Mouse (Mus musculus) stomach, embryonic 14.5 days (tissue): ENCODE results near the gene Ager. TPM values are rescaled to one million over a fixed set of nuclear protein-coding genes. Genes with fewer than 3 reads are reported as not detected.
A peak's percentile ranks its signal among the peaks of the same experiment; 100 is the strongest.

Experiments
- ATAC-seq: fragments of 200-750 bp; cut with Nextera tagmentation; 2 replicates; pipeline ENCODE4 v1.8.0; 2017; ENCODE audit warnings: low read depth, moderate TSS enrichment; ENCODE audit not compliant: insufficient number of reproducible peaks, insufficient read depth, low FRiP score
- H3K27ac ChIP-seq: fragments of 300-500 bp; sonication (generic); 2 replicates; pipeline ENCODE4 v1.5.1; 2014; ENCODE audit warnings: mild to moderate bottlenecking, low read length, moderate library complexity, mixed read lengths
- H3K27me3 ChIP-seq: fragments of 300-500 bp; sonication (generic); 2 replicates; pipeline ENCODE4 v1.6.1; 2014; ENCODE audit warnings: low read length, control low read depth, mixed read lengths; ENCODE audit not compliant: control insufficient read depth, insufficient read depth
- H3K36me3 ChIP-seq: fragments of 300-500 bp; sonication (generic); 2 replicates; pipeline ENCODE4 v1.6.1; 2014; ENCODE audit warnings: mild to moderate bottlenecking, control low read depth, low read length, moderate library complexity, mixed read lengths; ENCODE audit not compliant: control insufficient read depth, insufficient read depth
- H3K4me1 ChIP-seq: fragments of 300-500 bp; sonication (generic); 2 replicates; pipeline ENCODE4 v1.6.1; 2014; ENCODE audit warnings: low read length, control low read depth, mixed read lengths; ENCODE audit not compliant: control insufficient read depth, insufficient read depth
- H3K4me2 ChIP-seq: fragments of 300-500 bp; sonication (generic); replicated peaks from 2 replicates; pipeline ENCODE4 v1.6.1; 2014; ENCODE audit warnings: low read depth, low read length, control low read depth
- H3K4me3 ChIP-seq: fragments of 300-500 bp; sonication (generic); 2 replicates; pipeline ENCODE4 v1.5.1; 2014; ENCODE audit warnings: low read depth, low read length, control low read depth
- H3K9ac ChIP-seq: fragments of 300-500 bp; sonication (generic); replicated peaks from 2 replicates; pipeline ENCODE4 v1.6.1; 2014; ENCODE audit warnings: low read depth, mild to moderate bottlenecking, control low read depth, low read length, moderate library complexity, mixed read lengths
- H3K9me3 ChIP-seq: fragments of 300-500 bp; sonication (generic); 2 replicates; pipeline ENCODE4 v1.6.1; 2016; ENCODE audit warnings: low read depth, low read length, control low read depth; ENCODE audit not compliant: control insufficient read depth
- WGBS: fragments of 180-500 bp; shearing (Covaris S2); extraction: QIAGEN DNeasy Blood & Tissue Kit; methylation state at CpG from one replicate; pipeline ENCODE4 v1.1.7; 2014; 5-methylcytosine and 5-hydroxymethylcytosine counted together
- polyA plus RNA-seq: library from polyadenylated mRNA; unstranded; fragments of >200 nt; fragmentation: Nextera tagmentation; extraction: Ambion mirVana; gene quantifications from 2 replicates; pipeline ENCODE4 v1.2.1, GENCODE M21; 2014

The Ager gene
- polyA plus RNA-seq, 1 experiment from 2014 or later, result 3.8 TPM

DNA sequence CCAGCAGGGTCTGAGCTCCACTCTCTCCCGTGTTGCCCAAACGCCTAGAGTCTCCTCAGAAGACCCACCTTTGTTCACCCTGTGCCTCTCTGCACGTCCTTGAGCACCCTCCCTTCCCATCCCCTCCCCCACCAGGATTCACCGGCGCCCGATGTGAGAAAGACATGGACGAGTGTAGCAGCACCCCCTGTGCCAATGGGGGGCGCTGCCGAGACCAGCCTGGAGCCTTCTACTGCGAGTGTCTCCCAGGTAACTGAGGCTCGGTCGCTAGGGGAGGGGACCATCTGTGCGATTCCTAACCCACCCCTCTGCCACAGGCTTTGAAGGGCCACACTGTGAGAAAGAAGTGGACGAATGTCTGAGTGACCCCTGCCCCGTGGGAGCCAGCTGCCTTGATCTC, 25.3 kb upstream of the Ager start:
- ATAC-seq, result no peak
- Histone ChIP-seq H3K27ac (no peak overlapping the region), H3K9ac (no peak overlapping the region), H3K4me1 (peaks cover 4% of the 10 kb centered on the region; the same call in 1 of the 2 replicates), H3K4me2 (no peak overlapping the region), H3K4me3 (no peak overlapping the region), H3K9me3 (no peaks in the 10 kb centered on the region), H3K27me3 (no peaks in the 10 kb centered on the region), H3K36me3 (no peaks in the 10 kb centered on the region)
- 12% methylated on average over 15 of the region's 15 CpGs for WGBS

GRCm38 (mm10) chr17:34576577-34576976, 21.1 kb upstream of the Ager start:
- H3K36me3 ChIP-seq, result no peaks in the 10 kb centered on the region
- H3K27me3 ChIP-seq, result no peaks in the 10 kb centered on the region
- no peak overlapping the region for H3K4me2 ChIP-seq
- no peak overlapping the region for H3K27ac ChIP-seq
- H3K9ac ChIP-seq, result no peak overlapping the region
- no peak for ATAC-seq
- peaks cover 4% of the 10 kb centered on the region; the same call in 1 of the 2 replicates for H3K4me1 ChIP-seq
- 59% methylated on average over 5 of the region's 5 CpGs for WGBS
- H3K9me3 ChIP-seq, result no peaks in the 10 kb centered on the region
- no peak overlapping the region for H3K4me3 ChIP-seq

DNA sequence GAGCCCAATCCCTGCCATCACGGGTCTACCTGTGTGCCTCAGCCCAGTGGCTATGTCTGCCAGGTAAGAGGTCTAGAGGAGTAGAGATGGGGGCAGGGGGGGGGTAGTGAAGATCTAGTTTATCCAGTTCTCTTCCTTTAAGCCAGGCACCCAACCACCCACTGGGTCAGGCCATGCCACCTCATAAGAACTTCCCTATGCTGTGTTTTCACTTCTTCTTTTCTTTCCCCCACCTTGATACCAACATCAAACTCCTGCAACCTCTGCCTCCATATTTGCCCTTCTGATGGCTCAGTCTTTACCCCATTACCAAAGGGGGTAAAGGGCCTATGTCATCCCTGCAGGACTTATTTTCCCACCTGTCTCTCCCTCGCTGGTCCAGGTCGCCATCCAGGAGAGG, 19.6 kb upstream of the Ager start:
- no peak overlapping the region for H3K4me2 ChIP-seq
- H3K9ac ChIP-seq, result no peak overlapping the region
- no peak for ATAC-seq
- peaks cover 4% of the 10 kb centered on the region; the same call in 1 of the 2 replicates for H3K4me1 ChIP-seq
- no peak overlapping the region for H3K27ac ChIP-seq
- WGBS, result 86% methylated on average over 3 of the region's 3 CpGs
- no peaks in the 10 kb centered on the region for H3K36me3 ChIP-seq
- H3K4me3 ChIP-seq, result no peak overlapping the region
- no peaks in the 10 kb centered on the region for H3K9me3 ChIP-seq
- no peaks in the 10 kb centered on the region for H3K27me3 ChIP-seq

DNA sequence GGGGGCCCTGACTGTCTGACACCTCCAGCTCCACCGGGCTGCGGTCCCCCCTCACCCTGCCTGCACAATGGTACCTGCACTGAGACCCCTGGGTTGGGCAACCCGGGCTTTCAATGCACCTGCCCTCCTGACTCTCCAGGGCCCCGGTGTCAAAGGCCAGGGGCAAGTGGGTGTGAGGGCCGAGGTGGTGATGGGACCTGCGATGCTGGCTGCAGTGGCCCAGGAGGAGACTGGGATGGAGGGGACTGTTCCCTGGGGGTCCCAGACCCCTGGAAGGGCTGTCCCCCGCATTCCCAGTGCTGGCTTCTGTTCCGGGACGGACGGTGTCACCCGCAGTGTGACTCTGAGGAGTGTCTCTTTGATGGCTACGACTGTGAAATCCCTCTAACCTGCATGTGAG, 15.1 kb upstream of the Ager start:
- no peaks in the 10 kb centered on the region for H3K27me3 ChIP-seq
- H3K36me3 ChIP-seq, result no peaks in the 10 kb centered on the region
- H3K9me3 ChIP-seq, result no peaks in the 10 kb centered on the region
- H3K4me2 ChIP-seq, result no peak overlapping the region
- no peak for ATAC-seq
- peaks cover 5% of the 10 kb centered on the region; the same call in 1 of the 2 replicates for H3K4me1 ChIP-seq
- H3K4me3 ChIP-seq, result no peak overlapping the region
- H3K9ac ChIP-seq, result no peak overlapping the region
- WGBS, result 75% methylated on average over 12 of the region's 12 CpGs
- H3K27ac ChIP-seq, result no peak overlapping the region

DNA sequence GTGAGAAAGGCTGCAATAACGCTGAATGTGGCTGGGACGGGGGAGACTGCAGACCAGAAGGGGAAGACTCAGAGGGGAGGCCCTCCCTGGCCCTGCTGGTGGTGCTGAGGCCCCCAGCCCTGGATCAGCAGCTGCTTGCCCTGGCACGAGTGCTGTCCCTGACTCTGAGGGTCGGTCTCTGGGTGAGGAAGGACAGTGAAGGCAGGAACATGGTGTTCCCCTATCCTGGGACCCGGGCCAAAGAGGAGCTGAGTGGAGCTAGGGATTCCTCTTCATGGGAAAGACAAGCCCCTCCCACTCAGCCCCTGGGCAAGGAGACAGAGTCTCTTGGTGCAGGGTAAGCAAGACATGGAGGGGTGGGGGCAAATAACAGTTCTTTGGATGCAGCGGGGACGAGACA, 14.3 kb upstream of the Ager start:
- Histone ChIP-seq H3K4me2 (no peak overlapping the region), H3K27ac (no peak overlapping the region), H3K4me1 (peaks cover 11% of the 10 kb centered on the region), H3K27me3 (no peaks in the 10 kb centered on the region), H3K9ac (no peak overlapping the region), H3K36me3 (no peaks in the 10 kb centered on the region), H3K9me3 (no peaks in the 10 kb centered on the region), H3K4me3 (no peak overlapping the region)
- no peak for ATAC-seq
- 63% methylated on average over 7 of the region's 7 CpGs for WGBS

DNA sequence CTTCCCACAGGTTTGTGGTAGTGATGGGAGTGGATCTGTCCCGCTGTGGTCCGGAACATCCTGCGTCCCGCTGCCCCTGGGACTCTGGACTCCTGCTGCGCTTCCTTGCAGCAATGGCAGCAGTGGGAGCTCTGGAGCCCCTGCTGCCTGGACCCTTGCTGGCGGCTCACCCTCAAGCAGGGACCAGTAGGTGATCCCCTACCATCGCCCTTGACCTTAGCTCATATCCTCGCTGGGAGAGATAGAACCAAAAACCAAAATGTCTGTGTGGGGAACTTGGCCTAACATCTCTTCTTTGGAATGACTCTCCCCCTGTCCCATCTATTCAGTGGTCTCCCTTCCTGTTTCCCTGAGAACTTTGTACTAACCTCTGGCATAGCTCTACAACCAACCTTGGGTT, 13.8 kb upstream of the Ager start:
- ATAC-seq, result no peak
- Histone ChIP-seq H3K36me3 (no peaks in the 10 kb centered on the region), H3K9me3 (no peaks in the 10 kb centered on the region), H3K4me3 (no peak overlapping the region), H3K9ac (no peak overlapping the region), H3K27me3 (no peaks in the 10 kb centered on the region), H3K4me2 (no peak overlapping the region), H3K4me1 (peaks cover 13% of the 10 kb centered on the region), H3K27ac (no peak overlapping the region)
- WGBS, result 90% methylated on average over 8 of the region's 8 CpGs

- H3K27ac ChIP-seq, result no peak overlapping the region
- no peak for ATAC-seq
- H3K4me2 ChIP-seq, result no peak overlapping the region
- no peak overlapping the region for H3K4me3 ChIP-seq
- no peaks in the 10 kb centered on the region for H3K27me3 ChIP-seq
- no peak overlapping the region for H3K9ac ChIP-seq
- H3K36me3 ChIP-seq, result no peaks in the 10 kb centered on the region
- 90% methylated on average over 8 of the region's 8 CpGs for WGBS
- H3K9me3 ChIP-seq, result no peaks in the 10 kb centered on the region
- H3K4me1 ChIP-seq, result peaks cover 26% of the 10 kb centered on the region
Observed at GRCm38 (mm10) chr17:34585121-34585520, 12.5 kb upstream of the Ager start.

DNA sequence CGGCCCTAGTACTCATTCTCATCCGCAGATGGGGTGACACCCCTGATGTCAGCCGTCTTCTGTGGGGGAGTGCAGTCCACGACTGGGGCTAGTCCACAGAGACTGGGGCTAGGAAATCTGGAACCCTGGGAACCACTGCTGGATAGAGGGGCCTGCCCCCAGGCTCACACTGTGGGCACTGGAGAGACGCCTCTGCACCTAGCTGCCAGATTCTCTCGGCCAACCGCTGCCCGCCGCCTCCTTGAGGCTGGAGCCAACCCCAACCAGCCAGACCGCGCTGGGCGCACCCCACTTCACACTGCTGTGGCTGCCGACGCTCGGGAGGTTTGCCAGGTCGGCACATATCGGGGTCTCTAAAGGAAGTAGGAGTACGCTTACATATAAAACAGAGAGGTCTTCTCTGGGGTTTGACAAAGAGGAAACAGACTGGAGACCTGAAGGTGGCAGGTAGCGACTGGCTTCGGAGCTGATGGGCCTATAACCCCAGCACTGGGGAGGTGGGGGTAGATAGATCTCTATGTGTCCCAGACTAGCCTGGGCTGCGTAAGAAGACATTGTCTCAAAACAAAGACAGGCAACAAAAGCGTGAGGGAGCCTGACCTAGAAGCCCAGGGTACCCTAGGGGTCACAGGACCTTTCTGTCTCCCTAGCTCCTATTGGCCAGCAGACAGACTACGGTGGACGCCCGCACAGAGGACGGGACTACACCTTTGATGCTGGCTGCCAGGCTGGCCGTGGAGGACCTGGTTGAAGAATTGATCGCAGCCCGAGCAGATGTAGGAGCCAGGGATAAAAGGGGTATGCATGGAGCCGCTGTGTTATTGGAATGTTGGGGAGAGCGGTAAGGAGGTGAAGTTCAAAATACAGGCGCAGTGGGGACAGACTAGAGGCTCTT, 11.5 kb upstream of the Ager start:
- H3K9me3 ChIP-seq, result no peaks in the 10 kb centered on the region
- H3K9ac ChIP-seq, result peak overlapping the region; percentile 25; the same call in 1 of the 2 replicates
- H3K27ac ChIP-seq, result peak overlapping the region; percentile 96
- peak overlapping the region; percentile 71 for H3K4me3 ChIP-seq
- WGBS, result 30% methylated on average over 32 of the region's 32 CpGs
- H3K4me2 ChIP-seq, result peak overlapping the region; percentile 94
- ATAC-seq, result no peak
- H3K4me1 ChIP-seq, result peaks cover 36% of the 10 kb centered on the region
- no peaks in the 10 kb centered on the region for H3K27me3 ChIP-seq
- no peaks in the 10 kb centered on the region for H3K36me3 ChIP-seq
